Mouse (Mus musculus) frontal cortex, adult 2 months (tissue): ENCODE results near the gene Ptafr. TPM values are rescaled to one million over a fixed set of nuclear protein-coding genes. Genes with fewer than 3 reads are reported as not detected.

Source experiments
- DNase-seq, 2 experiments: peaks; one replicate each; pipeline ENCODE4 v3.0.0; 2022; ENCODE audit warnings: low spot score in 1 of 2; ENCODE audit errors: extremely low spot score in 1 of 2
- polyA plus RNA-seq: library from polyadenylated mRNA; depleted of rRNA; stranded (reverse); fragments of >200 nt; gene quantifications from 2 replicates; pipeline ENCODE4 v1.2.3, GENCODE M21; 2012; rRNA removed

The Ptafr gene
- 1.0 and 1.6 TPM in 2 replicates for polyA plus RNA-seq

GRCm38 (mm10) chr4:132563965-132564364, at the start of gene Ptafr:
Gene Ptafr (plus strand): TSS chr4:132564067.
- no peak for DNase-seq

GRCm38 (mm10) chr4:132514555-132515135, 49.2 kb upstream of the Ptafr start:
- DNase-seq = peak; percentile 47 to 91

GRCm38 (mm10) chr4:132515369-132516155, 48.3 kb upstream of the Ptafr start:
- peak; percentile 91 to 94 for DNase-seq

GRCm38 (mm10) chr4:132518066-132518465, 45.8 kb upstream of the Ptafr start:
- DNase-seq = no peak

GRCm38 (mm10) chr4:132519188-132519587, 44.7 kb upstream of the Ptafr start:
- no peak for DNase-seq

- DNase-seq = no peak
Measured at GRCm38 (mm10) chr4:132524321-132524741, 39.5 kb upstream of the Ptafr start.

- DNase-seq = no peak
Measured at GRCm38 (mm10) chr4:132524808-132525207, 39.1 kb upstream of the Ptafr start.

GRCm38 (mm10) chr4:132526678-132527077, 37.2 kb upstream of the Ptafr start:
- no peak for DNase-seq

- no peak for DNase-seq
Measured at GRCm38 (mm10) chr4:132527917-132528522, 35.8 kb upstream of the Ptafr start.

- DNase-seq = no peak
Measured at GRCm38 (mm10) chr4:132529344-132529743, 34.5 kb upstream of the Ptafr start.

GRCm38 (mm10) chr4:132530033-132530804, 33.6 kb upstream of the Ptafr start:
- no peak for DNase-seq

GRCm38 (mm10) chr4:132532496-132532895, 31.4 kb upstream of the Ptafr start:
- DNase-seq = peak in 1 of 2 experiments; percentile 45

- DNase-seq = peak; percentile 74 to 91
Measured at GRCm38 (mm10) chr4:132532981-132533916, 30.6 kb upstream of the Ptafr start, which contains the start of gene Atpif1. Gene Atpif1 (minus strand): TSS chr4:132533659.

GRCm38 (mm10) chr4:132535406-132536121, 28.3 kb upstream of the Ptafr start, which contains the start of gene Dnajc8:
Gene Dnajc8 (plus strand): TSS chr4:132535550.
- peak; percentile 87 to 97 for DNase-seq

- peak in 1 of 2 experiments; percentile 45 for DNase-seq
Measured at GRCm38 (mm10) chr4:132539481-132539880, 24.4 kb upstream of the Ptafr start.

GRCm38 (mm10) chr4:132541413-132541812, 22.5 kb upstream of the Ptafr start:
- DNase-seq = no peak

- peak; percentile 30 to 69 for DNase-seq
Measured at GRCm38 (mm10) chr4:132542724-132543123, 21.1 kb upstream of the Ptafr start.

GRCm38 (mm10) chr4:132545851-132546250, 18.0 kb upstream of the Ptafr start:
- peak; percentile 52 to 86 for DNase-seq

GRCm38 (mm10) chr4:132554221-132554620, 9.6 kb upstream of the Ptafr start:
- no peak for DNase-seq
